Mouse (Mus musculus) myocyte (in vitro differentiated cells): ENCODE measurements around the gene Pakap. TPM values are rescaled to one million over a fixed set of nuclear protein-coding genes. Genes with fewer than 3 reads are reported as not detected.

ENCODE experiments used
- H3K27me3 ChIP-seq: one replicate; pipeline ENCODE4 v1.6.1; 2011; ENCODE audit not compliant: control insufficient read depth, insufficient read depth, insufficient read length
- H3K36me3 ChIP-seq: one replicate; pipeline ENCODE4 v1.6.1; 2011; ENCODE audit not compliant: control insufficient read depth, insufficient read depth
- H3K4me2 ChIP-seq: one replicate; pipeline ENCODE4 v1.6.1; 2011; ENCODE audit warnings: low read depth, control low read depth
- H3K4me3 ChIP-seq: one replicate; pipeline ENCODE4 v1.5.1; 2011; ENCODE audit warnings: mild to moderate bottlenecking, control low read depth, moderate library complexity
- H3K79me2 ChIP-seq: one replicate; pipeline ENCODE4 v1.6.1; 2011; ENCODE audit not compliant: control insufficient read depth, insufficient read depth
- H3ac ChIP-seq: one replicate; pipeline ENCODE4 v1.6.1; 2011; ENCODE audit not compliant: control insufficient read depth, insufficient read length
- CEBPB ChIP-seq: IDR thresholded peaks from 2 replicates; pipeline ENCODE4 v1.6.1; 2011; ENCODE audit warnings: mild to moderate bottlenecking, moderate library complexity; ENCODE audit not compliant: poor library complexity, insufficient read depth, severe bottlenecking
- E2F4 ChIP-seq: IDR thresholded peaks from one replicate; pipeline ENCODE4 v1.6.1; 2011; ENCODE audit warnings: mild to moderate bottlenecking, control low read depth, moderate library complexity; ENCODE audit not compliant: insufficient read depth
- MAX ChIP-seq: IDR thresholded peaks from one replicate; pipeline ENCODE4 v1.6.1; 2011; ENCODE audit warnings: low read depth, mild to moderate bottlenecking, control low read depth
- MYOD1 ChIP-seq, 3 experiments: IDR thresholded peaks; one replicate each; pipeline ENCODE4 v1.6.1; 2011; ENCODE audit warnings: control low read depth in 2 of 3, low read depth in 2 of 3, mild to moderate bottlenecking in 2 of 3, moderate library complexity in 1 of 3; ENCODE audit not compliant: insufficient read length in 2 of 3, control insufficient read depth in 1 of 3
- MYOG ChIP-seq, 3 experiments: IDR thresholded peaks; one replicate each; pipeline ENCODE4 v1.6.1; 2011; ENCODE audit warnings: control low read depth in 2 of 3, low read depth in 2 of 3, mild to moderate bottlenecking in 2 of 3; ENCODE audit not compliant: insufficient read length in 2 of 3, control insufficient read depth in 1 of 3, insufficient read depth in 1 of 3
- POLR2A ChIP-seq: IDR thresholded peaks from one replicate; pipeline ENCODE4 v1.6.1; 2011; ENCODE audit warnings: low read depth, mild to moderate bottlenecking, control low read depth, moderate library complexity; ENCODE audit not compliant: insufficient read length
- POLR2AphosphoS2 ChIP-seq: IDR thresholded peaks from one replicate; pipeline ENCODE4 v1.6.1; 2011; ENCODE audit warnings: low read depth, control low read depth; ENCODE audit not compliant: insufficient read length
- REST ChIP-seq: IDR thresholded peaks from one replicate; pipeline ENCODE4 v1.6.1; 2011; ENCODE audit warnings: mild to moderate bottlenecking, control low read depth, moderate library complexity; ENCODE audit not compliant: insufficient read depth, insufficient read length
- SRF ChIP-seq: IDR thresholded peaks from one replicate; pipeline ENCODE4 v1.6.1; 2011; ENCODE audit warnings: low read depth; ENCODE audit not compliant: control insufficient read depth, insufficient read length
- TCF12 ChIP-seq: IDR thresholded peaks from one replicate; pipeline ENCODE4 v1.6.1; 2011; ENCODE audit warnings: mild to moderate bottlenecking, control low read depth; ENCODE audit not compliant: poor library complexity, insufficient read depth, severe bottlenecking
- TCF3 ChIP-seq: IDR thresholded peaks from one replicate; pipeline ENCODE4 v1.6.1; 2011; ENCODE audit warnings: low read depth, control low read depth; ENCODE audit not compliant: insufficient read length
- USF1 ChIP-seq: IDR thresholded peaks from one replicate; pipeline ENCODE4 v1.6.1; 2011; ENCODE audit warnings: low read depth, mild to moderate bottlenecking, control low read depth, moderate library complexity
- polyA plus RNA-seq: library from polyadenylated mRNA; unstranded; fragments of >200 nt; fragmentation: generic; extraction: Trizol; gene quantifications from one replicate; pipeline ENCODE4 v1.2.1, GENCODE M21; 2012; ENCODE audit warnings: missing spikeins

Pakap gene
- polyA plus RNA-seq, 1 experiment, result 6.5 TPM

DNA sequence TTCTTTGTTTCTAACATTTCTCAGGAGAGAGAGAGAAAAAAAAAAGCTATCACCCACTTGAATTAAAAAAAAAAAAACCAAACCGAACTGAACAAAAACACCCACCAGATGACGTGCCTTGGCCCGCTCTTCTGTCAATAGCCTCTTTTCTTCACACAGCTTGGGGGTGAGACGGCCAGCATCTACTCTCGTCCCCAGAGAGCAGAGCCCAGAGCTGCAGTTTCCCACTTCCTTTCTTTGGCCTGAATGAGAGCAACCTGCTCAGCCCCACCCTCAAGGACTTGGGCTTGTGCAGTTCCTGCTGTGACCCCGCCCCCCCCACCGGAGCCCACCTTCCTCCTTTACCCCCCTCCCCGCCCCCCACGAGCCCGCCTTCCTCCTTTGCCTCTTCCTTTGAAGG lies 299.5 kb downstream of the Pakap start:
- H3K36me3 ChIP-seq, result peaks cover 5% of the 10 kb centered on the region
- H3K4me2 ChIP-seq, result no peak overlapping the region
- H3ac ChIP-seq, result no peak overlapping the region
- H3K27me3 ChIP-seq, result no peaks in the 10 kb centered on the region
- H3K4me3 ChIP-seq, result no peak overlapping the region
- peaks cover 75% of the 10 kb centered on the region for H3K79me2 ChIP-seq
- TF ChIP-seq POLR2A, result no peak
- no peak for TF ChIP-seq USF1
- no peak for TF ChIP-seq MYOG (IDR thresholded peaks at IDR 0.05; ENCODE audit: control insufficient read depth in 1 of 3, insufficient read depth in 1 of 3, insufficient read length in 2 of 3, low read depth in 2 of 3)
- no peak for TF ChIP-seq TCF3
- no peak for TF ChIP-seq POLR2AphosphoS2
- TF ChIP-seq E2F4, result no peak

DNA sequence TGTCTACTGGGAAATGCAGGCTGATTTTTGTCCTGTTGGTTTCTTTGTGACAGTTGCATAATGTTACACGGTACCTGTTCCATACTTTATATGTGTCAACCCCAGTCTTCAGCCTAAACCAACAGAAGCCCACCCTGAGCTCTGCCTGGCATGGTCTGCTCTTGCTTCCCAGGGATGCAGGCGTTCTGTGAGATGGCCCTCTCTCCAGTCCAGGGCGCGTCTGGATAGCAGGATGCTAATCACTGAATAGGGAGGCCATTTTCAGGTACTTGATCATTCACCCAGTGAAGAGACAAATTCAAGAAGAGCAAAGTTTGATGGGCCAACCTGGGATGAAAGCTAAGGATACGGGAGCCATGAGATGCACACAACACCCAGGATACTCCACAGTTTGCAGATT lies 311.2 kb downstream of the Pakap start:
- Histone ChIP-seq H3K36me3 (no peaks in the 10 kb centered on the region), H3K79me2 (peaks cover 44% of the 10 kb centered on the region), H3K4me3 (no peak overlapping the region), H3K4me2 (no peak overlapping the region), H3K27me3 (no peaks in the 10 kb centered on the region), H3ac (no peak overlapping the region)
- no peak for TF ChIP-seq E2F4

DNA sequence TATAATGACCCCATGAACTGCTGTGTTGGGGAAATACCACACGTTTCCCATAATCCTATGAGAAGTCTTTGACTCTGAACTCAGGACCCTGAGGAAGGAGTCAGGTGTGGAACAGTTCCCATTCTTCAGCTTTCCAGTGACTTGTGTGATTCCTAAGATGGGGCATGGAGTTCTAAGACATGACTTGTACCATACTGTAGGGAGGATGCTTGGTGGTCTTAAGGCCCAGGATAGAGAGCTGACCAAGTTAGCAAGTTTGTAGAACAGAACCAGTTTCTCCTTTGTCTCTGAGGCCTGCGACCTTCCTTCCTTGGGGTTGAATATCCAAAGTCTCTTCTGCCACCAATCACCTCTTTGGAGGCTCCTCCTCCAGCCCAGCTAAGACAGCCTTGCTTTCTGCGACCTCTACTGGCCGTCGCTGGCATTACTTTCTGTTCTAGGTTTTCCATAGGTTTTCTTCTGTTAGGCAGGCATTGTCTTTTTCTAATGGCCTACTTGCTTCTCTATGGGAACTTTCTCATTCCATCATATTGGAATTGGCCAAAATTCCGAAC lies 311.9 kb downstream of the Pakap start:
- TF ChIP-seq CEBPB (no peak), REST (no peak), POLR2A (no peak), SRF (no peak), POLR2AphosphoS2 (no peak), MYOG (IDR thresholded peaks at IDR 0.05; ENCODE audit: control insufficient read depth in 1 of 3, insufficient read depth in 1 of 3, insufficient read length in 2 of 3, low read depth in 2 of 3) (no peak), MAX (no peak), MYOD1 (IDR thresholded peaks at IDR 0.05; ENCODE audit: control insufficient read depth in 1 of 3, insufficient read length in 2 of 3, low read depth in 2 of 3) (no peak), USF1 (no peak), TCF12 (no peak)
- Histone ChIP-seq H3ac (no peak overlapping the region), H3K79me2 (peaks cover 51% of the 10 kb centered on the region), H3K36me3 (no peaks in the 10 kb centered on the region), H3K27me3 (no peaks in the 10 kb centered on the region), H3K4me2 (no peak overlapping the region), H3K4me3 (no peak overlapping the region)

DNA sequence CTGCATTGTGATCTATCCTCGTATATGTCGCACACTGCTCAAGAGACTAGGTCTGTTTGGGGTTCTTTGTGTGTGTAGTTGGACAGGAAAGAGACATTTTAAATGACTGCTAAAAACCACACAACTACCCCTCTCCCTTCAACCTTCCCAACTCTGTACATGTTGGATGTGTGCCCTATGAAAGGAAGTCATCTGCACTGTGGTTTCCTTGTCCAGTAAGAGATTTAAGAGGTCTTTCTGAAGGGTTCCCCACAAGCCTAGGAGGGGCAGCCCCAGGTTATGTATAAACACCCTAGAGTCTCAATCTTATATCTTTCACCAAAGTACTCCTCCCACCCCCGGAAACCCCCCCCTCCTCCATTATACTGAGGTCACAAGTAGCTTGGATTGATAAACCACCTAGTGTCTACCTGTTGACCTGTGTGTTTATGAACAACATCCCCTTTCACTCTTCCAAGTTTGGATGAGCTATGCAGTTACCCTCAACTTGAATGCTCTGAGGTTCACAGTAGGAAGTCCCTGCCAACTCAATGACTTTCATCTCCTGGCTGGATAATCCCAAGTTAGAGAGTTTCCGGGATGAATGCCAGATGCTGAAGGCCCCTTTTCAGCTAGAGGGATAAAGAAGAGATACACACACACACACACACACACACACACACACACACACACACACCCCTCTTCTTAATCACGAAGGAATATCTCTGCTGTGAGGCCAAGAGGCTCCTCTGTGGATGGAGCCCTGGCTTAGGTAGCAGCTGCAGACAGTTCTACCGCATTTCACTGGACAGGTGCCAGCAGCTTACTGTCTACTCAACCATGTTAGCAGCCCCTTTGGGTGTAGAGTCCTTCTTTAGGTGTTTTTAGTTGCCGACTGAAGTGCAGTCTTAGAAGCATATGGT lies 315.8 kb downstream of the Pakap start:
- TF ChIP-seq MYOD1 (IDR thresholded peaks at IDR 0.05; ENCODE audit: control insufficient read depth in 1 of 3, insufficient read length in 2 of 3, low read depth in 2 of 3) (peak in 1 of 3 experiments; percentile 26), REST (no peak), SRF (no peak)
- no peaks in the 10 kb centered on the region for H3K36me3 ChIP-seq
- peaks cover 86% of the 10 kb centered on the region for H3K79me2 ChIP-seq
- H3K4me3 ChIP-seq, result no peak overlapping the region
- H3K4me2 ChIP-seq, result no peak overlapping the region
- H3ac ChIP-seq, result no peak overlapping the region
- H3K27me3 ChIP-seq, result no peaks in the 10 kb centered on the region

DNA sequence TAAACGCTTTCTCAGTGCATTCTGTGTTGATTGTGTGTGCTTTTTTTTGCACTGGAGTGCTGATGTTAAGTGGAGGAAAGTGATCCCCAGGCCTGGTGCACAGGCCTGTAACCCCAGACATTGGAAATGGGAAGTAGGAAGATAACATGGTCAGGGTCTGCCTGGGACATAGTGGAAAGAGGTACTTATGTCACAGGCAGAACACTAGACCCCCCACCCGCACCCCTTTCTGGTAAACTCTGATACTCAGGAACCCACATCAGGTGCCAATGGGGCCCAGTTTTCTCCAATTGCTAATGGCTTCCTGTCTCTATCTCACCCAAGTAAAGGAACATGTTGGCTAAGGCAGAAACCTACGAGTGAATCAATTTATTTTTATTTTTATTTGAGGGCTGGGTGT lies 316.5 kb downstream of the Pakap start:
- H3ac ChIP-seq, result no peak overlapping the region
- H3K4me3 ChIP-seq, result no peak overlapping the region
- no peaks in the 10 kb centered on the region for H3K27me3 ChIP-seq
- peaks cover 90% of the 10 kb centered on the region for H3K79me2 ChIP-seq
- no peaks in the 10 kb centered on the region for H3K36me3 ChIP-seq
- no peak overlapping the region for H3K4me2 ChIP-seq
- TF ChIP-seq MYOG (IDR thresholded peaks at IDR 0.05; ENCODE audit: control insufficient read depth in 1 of 3, insufficient read depth in 1 of 3, insufficient read length in 2 of 3, low read depth in 2 of 3), result no peak
- TF ChIP-seq POLR2A, result no peak
- no peak for TF ChIP-seq TCF12
- TF ChIP-seq MAX, result no peak
- no peak for TF ChIP-seq POLR2AphosphoS2
- no peak for TF ChIP-seq TCF3
- TF ChIP-seq SRF, result no peak
- TF ChIP-seq USF1, result no peak
- no peak for TF ChIP-seq E2F4
